Mouse (Mus musculus) splenic B cell, adult 2 months (primary cell): ENCODE measurements around the gene Tekt4.
A peak's percentile ranks its signal among the peaks of the same experiment; 100 is the strongest.

ENCODE experiments used
- DNase-seq: peaks from one replicate; pipeline ENCODE4 v3.0.0-alpha.2; 2011; ENCODE audit warnings: low read depth, low spot score
- H3K27me3 ChIP-seq: 2 replicates; pipeline ENCODE4 v1.6.1; 2012; ENCODE audit warnings: mild to moderate bottlenecking, low read length, moderate library complexity, mixed read lengths; ENCODE audit not compliant: control insufficient read depth, poor library complexity, insufficient read depth, severe bottlenecking
- H3K36me3 ChIP-seq: 2 replicates; pipeline ENCODE4 v1.6.1; 2012; ENCODE audit warnings: mild to moderate bottlenecking, low read length, moderate library complexity, mixed read lengths; ENCODE audit not compliant: control insufficient read depth, poor library complexity, insufficient read depth, severe bottlenecking

The Tekt4 gene

GRCm38 (mm10) chr17:25475946-25476744, 21.7 kb downstream of the Tekt4 start:
- H3K36me3 ChIP-seq = no peaks in the 10 kb centered on the region
- peak; percentile 73 for DNase-seq
- no peaks in the 10 kb centered on the region for H3K27me3 ChIP-seq

- DNase-seq = no peak
- Histone ChIP-seq H3K36me3 (no peaks in the 10 kb centered on the region), H3K27me3 (no peaks in the 10 kb centered on the region)
Measured at GRCm38 (mm10) chr17:25480152-25480551, 25.7 kb downstream of the Tekt4 start.

GRCm38 (mm10) chr17:25480820-25481219, 26.4 kb downstream of the Tekt4 start:
- Histone ChIP-seq H3K27me3 (no peaks in the 10 kb centered on the region), H3K36me3 (no peaks in the 10 kb centered on the region)
- DNase-seq = no peak

GRCm38 (mm10) chr17:25482092-25482491, 27.7 kb downstream of the Tekt4 start:
- Histone ChIP-seq H3K27me3 (no peaks in the 10 kb centered on the region), H3K36me3 (no peaks in the 10 kb centered on the region)
- DNase-seq = no peak

- no peaks in the 10 kb centered on the region for H3K27me3 ChIP-seq
- no peak for DNase-seq
- no peaks in the 10 kb centered on the region for H3K36me3 ChIP-seq
Measured at GRCm38 (mm10) chr17:25497013-25497412, 42.6 kb downstream of the Tekt4 start, which contains the start of gene Sstr5. TSS of gene Sstr5 (minus strand) at chr17:25497288.

GRCm38 (mm10) chr17:25502599-25502998, 48.2 kb downstream of the Tekt4 start:
- H3K36me3 ChIP-seq = no peaks in the 10 kb centered on the region
- no peaks in the 10 kb centered on the region for H3K27me3 ChIP-seq
- DNase-seq = no peak

- Histone ChIP-seq H3K27me3 (no peaks in the 10 kb centered on the region; the same call in 1 of the 2 replicates), H3K36me3 (no peaks in the 10 kb centered on the region)
- peak; percentile 55 for DNase-seq
Measured at GRCm38 (mm10) chr17:25507799-25508198, 53.4 kb downstream of the Tekt4 start.

- peak; percentile 44 for DNase-seq
- Histone ChIP-seq H3K36me3 (no peaks in the 10 kb centered on the region), H3K27me3 (no peaks in the 10 kb centered on the region; the same call in 1 of the 2 replicates)
Measured at GRCm38 (mm10) chr17:25508860-25509577, 54.6 kb downstream of the Tekt4 start.

- DNase-seq = no peak
- H3K36me3 ChIP-seq = no peaks in the 10 kb centered on the region
- H3K27me3 ChIP-seq = no peaks in the 10 kb centered on the region; the same call in 1 of the 2 replicates
Measured at GRCm38 (mm10) chr17:25510074-25510830, 55.8 kb downstream of the Tekt4 start.

GRCm38 (mm10) chr17:25511876-25512275, 57.5 kb downstream of the Tekt4 start:
- H3K36me3 ChIP-seq = no peaks in the 10 kb centered on the region
- no peak for DNase-seq
- no peaks in the 10 kb centered on the region; the same call in 1 of the 2 replicates for H3K27me3 ChIP-seq

GRCm38 (mm10) chr17:25514055-25514454, 59.6 kb downstream of the Tekt4 start:
- no peak for DNase-seq
- no peaks in the 10 kb centered on the region for H3K36me3 ChIP-seq
- H3K27me3 ChIP-seq = no peaks in the 10 kb centered on the region; the same call in 1 of the 2 replicates

- Histone ChIP-seq H3K36me3 (no peaks in the 10 kb centered on the region), H3K27me3 (no peaks in the 10 kb centered on the region; the same call in 1 of the 2 replicates)
- DNase-seq = no peak
Measured at GRCm38 (mm10) chr17:25516315-25516714, 61.9 kb downstream of the Tekt4 start.

- no peak for DNase-seq
- no peaks in the 10 kb centered on the region for H3K36me3 ChIP-seq
- no peaks in the 10 kb centered on the region for H3K27me3 ChIP-seq
Measured at GRCm38 (mm10) chr17:25518144-25518543, 63.7 kb downstream of the Tekt4 start.

- no peaks in the 10 kb centered on the region for H3K27me3 ChIP-seq
- no peak for DNase-seq
- no peaks in the 10 kb centered on the region for H3K36me3 ChIP-seq
Measured at GRCm38 (mm10) chr17:25519511-25519910, 65.1 kb downstream of the Tekt4 start.
